Mouse (Mus musculus): ENCODE data around the gene Pecam1.
"Not testable (repeated sequence)": the region's sequence is repeated elsewhere in the genome, so short reads cannot be mapped to it uniquely, and the experiment has no call there.

The Pecam1 gene

DNA sequence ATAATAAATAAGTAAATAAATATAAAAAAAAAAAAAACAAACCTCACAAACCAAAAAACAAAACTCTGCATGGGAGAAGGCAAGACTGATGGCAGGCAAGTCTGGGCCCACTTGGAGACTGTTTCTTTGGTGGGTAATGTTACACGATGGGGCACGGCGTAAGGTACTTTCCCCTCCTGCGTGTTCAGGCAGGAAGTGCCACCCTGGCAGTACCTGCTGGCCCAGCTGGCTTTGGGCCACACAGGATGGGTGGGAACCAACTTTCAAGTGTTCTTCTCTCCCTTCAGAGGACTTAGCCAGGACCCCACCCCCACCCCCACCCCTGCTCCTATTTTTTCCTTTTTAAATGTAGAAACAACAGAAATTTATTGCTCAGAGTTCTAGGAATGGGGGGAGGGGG is 85.1 kb downstream of the Pecam1 start:
- peak; percentile 58 to 74 for DNase-seq

DNA sequence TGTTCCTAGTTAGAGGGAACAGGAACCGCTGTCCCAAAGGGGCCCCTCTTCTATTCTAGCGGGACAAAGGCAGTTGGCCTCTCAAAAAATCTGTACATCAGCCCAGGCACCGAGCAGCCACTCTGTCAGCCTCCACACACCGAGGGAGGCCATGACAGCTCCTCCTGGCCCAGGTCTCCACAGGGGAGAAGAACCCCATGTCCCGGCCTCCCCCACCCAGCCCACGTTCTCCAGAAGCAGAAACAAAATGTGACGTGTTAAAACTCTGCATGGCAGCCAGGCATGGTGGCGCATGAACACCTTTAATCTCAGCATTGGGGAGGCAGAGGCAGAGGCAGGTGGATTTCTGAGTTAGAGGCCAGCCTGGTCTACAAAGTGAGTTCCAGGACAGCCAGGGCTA is 85.7 kb downstream of the Pecam1 start:
- no peak for DNase-seq

DNA sequence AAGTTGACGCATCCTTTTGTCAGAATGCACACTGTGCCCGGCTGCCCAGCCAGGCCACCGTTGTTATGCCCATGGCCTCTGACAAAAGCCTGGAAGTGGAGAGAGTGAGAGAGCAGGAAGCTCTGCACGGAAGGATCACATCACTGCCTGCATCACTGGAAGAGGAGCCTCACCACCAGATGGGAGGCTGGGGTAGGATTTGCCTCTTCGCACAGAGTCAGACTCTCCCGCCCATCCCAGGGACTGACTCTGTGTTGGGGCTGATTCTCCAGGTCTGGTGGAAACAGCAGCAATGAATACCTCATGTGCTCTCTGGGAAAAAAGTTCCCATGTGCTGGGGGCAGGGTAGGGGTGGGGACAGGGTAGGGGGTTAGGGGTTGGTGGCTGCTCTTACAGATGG is 86.6 kb downstream of the Pecam1 start:
- no peak for DNase-seq

GRCm38 (mm10) chr11:106662634-106663407 is 87.6 kb downstream of the Pecam1 start:
- DNase-seq, result no peak

DNA sequence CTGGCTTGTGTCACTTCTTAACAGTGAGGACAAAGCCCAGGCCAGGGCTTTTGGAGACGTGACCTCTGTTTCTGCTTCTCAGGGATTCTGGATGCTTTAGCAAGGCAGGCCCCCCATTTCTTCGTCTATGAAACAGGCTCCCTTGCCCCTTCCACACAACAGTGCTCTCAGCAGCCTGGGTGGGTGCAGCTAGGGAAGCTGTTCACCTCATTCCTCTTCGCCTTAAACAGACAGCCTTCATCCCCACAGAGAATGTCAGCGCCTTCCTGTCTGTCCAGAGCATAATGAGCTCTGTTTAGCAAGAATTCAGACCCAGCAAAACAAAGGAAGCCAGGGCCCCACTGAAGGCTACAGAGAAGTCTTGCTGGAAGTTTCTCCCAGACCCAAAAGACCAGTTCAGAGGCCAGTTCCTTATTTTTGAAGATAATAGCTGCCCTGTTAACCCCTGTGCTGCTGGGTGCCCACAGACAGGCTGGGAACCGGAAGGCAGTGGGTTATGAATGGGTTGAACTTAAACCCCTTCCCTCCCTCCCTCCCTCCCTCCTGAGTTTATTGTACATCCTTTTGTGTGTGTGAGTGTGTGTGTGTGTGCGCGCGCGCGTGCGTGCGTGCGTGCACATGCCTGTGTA is 89.9 kb downstream of the Pecam1 start:
- no peak for DNase-seq

DNA sequence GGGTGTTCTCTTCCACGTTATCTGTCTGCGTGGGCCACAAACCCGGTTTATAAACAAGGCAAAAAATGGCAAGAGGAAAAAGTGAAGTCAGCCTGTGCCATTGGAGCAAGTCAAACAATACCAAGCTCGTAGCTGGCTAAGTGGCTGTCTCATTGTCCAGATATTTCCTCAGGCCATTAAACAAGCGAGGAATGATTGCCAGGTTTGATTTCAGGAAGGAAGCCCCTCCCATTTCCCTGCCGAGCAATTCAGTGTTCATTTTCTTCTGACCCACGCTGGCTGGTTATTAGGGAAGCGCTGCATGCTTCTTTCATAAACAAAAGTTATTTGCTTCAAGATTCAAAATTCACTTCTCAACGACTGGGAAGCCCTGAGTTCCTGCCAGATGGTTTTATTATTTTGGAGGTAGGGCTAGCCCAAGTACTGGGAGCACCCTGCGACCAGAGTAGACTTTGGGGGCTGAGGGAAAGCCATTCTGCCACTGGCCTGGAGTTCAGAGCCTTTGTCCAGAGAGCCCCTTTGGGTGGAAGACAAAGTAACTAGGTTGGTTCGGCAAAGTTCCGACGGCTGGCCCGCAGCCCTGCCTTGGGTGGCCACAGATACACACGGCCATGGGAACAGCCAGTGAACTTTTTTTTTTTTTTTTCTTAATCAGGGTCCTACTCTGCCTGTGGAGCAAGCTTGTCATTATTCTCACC is 90.7 kb downstream of the Pecam1 start:
- DNase-seq, result no peak

DNA sequence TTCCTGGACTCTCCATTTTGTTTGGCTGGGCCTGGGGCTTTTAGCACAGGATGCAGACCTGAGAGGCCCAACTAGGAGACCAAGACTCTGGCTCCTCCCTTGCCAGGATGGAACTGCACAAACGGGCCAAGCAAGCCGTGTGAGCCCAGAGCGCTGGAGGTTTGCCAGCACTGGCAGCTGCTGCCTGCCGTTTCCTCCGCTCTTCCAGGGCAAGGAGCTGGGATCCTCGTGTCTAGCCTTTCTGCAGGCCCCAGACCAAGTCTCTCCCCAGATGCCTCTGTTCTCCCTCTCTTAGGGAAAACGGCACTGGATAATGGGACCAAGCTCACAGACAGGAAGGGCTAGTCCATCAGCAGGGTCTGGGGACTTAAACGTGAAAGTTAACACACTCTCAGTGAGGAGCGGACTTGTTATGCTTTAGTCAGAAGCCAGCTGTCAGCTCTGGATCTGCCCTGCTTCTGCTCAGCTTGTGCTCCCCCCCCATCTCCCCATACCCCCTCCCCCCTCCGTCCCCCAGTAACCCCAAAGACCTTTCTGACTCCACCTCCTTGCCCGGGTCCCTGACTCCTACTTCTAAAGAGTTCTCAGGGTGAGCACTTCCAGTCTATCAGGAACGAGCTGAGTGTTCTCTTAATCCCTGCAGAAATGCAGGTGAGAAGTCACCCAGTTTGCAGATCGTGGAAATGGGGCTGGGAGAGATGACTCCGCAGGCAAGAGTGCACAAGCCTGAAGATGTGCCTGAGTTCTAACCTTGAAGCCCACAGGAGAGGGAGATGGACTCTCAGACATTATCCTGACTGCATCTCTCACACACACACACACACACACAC is 92.2 kb downstream of the Pecam1 start:
- no peak for DNase-seq

DNA sequence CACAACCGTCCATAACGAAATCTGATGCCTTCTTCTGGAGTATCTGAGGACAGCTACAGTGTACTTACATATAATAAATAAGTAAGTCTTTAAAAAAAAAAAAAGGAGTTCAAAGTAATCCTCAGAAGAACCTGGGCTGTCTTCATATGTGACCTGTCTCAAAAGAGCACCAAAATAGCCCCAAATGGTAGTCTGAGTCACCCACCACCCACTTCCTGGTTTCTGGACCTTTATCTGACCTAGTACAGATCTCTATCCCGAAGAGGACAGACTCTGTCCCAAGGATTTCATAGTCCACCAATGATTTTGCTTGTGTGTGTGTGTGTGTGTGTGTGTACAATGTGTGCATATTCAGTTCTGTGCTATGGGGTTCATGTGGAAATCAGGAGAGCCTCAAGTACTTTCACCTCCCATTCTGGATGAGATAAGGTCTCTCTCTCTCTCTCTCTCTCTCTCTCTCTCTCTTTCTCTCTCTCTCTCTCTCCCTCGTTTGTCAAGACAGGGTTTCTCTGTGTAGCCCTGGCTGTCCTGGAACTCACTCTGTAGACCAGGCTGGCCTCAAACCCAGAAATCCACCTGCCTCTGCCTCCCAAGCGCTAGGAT is 93.4 kb downstream of the Pecam1 start:
- not testable (repeated sequence) for DNase-seq

GRCm38 (mm10) chr11:106648347-106648746 is 102.1 kb downstream of the Pecam1 start:
- DNase-seq, result peak; percentile 63 to 81

- DNase-seq, result no peak
Measured at GRCm38 (mm10) chr11:106642966-106643637, 107.3 kb downstream of the Pecam1 start.

- no peak for DNase-seq
Measured at GRCm38 (mm10) chr11:106641580-106641979, 108.8 kb downstream of the Pecam1 start.

- DNase-seq, result no peak
Measured at GRCm38 (mm10) chr11:106640059-106640458, 110.4 kb downstream of the Pecam1 start.

DNA sequence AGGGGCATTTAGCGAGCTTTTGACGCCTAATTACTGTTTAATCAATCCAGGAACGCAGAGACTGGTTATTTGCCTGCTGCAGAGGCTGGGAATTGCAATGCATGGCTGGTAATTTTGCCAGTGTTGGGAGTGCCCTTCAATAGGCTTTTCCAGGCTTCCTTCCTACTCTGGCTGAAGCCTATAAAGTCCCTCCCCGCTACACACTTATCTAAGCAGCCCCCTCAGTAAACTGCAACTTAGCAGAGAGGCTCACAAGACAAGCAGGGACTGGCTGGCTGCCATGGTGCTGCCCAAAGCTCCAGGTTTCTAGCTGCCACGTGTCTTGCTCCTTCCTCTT is 111.1 kb downstream of the Pecam1 start:
- no peak for DNase-seq

DNA sequence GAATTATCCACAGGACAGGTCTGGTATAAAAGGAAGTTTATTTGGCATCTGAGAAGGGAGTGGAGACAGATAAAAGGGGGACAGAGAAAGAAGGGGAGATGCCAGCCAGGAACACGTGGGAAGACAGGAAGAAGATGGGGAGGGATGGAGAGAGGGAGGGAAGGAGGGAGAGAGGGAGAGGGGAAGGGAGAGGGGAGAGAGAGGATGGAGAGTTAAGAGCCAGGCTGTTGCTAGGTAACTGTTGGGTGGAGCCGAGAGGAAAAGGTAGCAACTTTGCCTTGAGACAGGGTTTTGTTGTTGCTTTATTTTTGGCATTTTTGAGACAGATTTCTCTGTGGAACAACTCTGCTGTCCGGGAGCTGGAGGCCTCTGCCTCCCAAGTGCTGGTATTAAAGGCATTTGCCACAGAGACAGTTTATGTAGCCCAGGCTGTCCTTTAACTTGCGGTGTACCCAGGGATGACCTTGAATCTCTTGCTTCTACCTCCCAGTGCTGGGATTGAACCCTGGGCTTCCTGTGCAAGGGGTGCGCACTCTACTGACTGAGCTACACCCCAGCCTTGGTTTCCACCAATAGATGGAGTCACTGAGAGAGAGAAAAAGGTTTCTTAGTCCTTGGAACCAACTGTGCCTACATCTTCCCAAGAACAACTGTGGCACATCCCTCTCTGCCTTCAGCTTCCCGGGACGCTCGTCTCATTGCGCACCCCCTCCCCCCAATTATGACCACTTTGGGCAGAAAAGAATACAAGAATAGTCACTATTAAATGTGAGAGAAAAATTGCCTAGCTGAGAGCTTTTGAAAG is 111.7 kb downstream of the Pecam1 start:
- DNase-seq, result no peak

GRCm38 (mm10) chr11:106637754-106638153 is 112.7 kb downstream of the Pecam1 start:
- DNase-seq, result no peak

DNA sequence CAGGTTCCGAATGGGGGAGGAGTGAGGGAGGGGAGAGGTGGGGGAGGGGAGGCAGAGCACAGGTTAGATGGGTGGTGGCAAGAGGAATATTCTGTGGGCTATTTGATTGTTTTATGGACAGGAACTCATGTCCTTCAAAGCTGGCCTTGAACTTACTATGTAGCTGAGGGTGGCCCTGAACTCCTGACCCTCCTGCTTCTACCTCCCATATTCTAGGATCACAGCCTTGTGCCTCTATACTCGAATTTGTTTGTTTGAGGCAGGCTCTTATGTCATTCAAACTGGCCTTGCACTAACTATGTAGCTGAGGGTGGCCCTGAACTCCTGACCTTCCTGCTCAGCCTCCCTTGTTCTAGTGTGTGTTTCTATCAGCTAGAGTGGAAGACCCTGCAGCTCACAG is 114.5 kb downstream of the Pecam1 start:
- no peak for DNase-seq

DNA sequence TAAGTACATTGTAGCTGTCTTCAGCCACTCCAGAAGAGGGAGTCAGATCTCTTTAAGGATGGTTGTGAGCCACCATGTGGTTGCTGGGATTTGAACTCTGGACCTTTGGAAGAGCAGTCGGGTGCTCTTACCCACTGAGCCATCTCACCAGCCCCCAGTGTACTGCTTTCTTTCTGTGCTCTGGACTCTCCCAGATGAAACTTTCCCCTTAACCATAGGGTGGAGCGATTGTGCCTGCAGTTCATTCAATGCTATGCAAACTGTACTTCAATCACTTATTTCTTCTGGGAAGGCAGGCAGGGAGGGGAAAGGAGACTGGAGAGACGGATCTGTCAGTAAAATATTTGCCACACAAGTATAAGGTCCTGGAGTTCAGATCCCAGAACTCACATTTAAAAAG is 116.3 kb downstream of the Pecam1 start:
- DNase-seq, result not testable (repeated sequence)

- DNase-seq, result no peak
Measured at GRCm38 (mm10) chr11:106633456-106633855, 117.0 kb downstream of the Pecam1 start.

DNA sequence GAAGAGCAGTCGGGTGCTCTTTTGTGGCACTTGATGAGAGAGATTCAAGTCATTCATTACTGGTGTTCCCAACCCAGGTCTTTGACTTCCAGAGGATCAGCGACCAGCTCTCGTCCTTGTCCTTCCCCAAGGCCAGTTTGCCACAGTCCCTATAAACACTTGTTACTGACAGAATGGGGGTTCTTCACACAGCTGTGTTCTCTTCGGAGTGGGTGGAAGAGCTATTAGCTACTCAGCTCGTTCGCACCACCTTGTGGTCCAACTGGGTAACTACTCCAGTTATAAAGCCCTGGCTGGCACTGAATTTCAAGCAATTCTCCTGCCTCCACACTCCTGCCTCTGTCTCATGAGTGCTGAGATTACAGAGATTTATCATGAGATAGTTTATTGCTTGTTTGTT is 122.7 kb downstream of the Pecam1 start:
- DNase-seq, result peak; percentile 32 to 67

- DNase-seq, result no peak
Measured at GRCm38 (mm10) chr11:106625577-106625976, 124.9 kb downstream of the Pecam1 start.

DNA sequence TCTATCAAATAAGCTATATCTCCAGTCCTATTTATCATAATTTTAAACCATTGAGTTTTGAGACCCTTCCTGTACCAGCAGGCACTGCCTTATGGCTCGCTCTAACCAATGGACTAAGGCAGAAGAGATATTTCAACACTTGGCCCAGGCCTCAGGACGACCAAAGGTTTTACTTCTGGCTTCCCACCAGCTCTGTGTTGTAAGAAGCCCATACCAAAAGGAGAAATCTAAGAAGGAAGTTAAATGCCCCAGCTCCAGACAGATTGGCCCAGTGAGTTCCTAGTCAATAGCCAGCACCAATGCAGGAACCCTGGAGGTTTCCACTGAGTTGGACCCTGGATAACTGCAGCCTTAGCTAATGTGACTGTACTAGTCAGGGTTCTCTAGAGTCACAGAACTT is 126.8 kb downstream of the Pecam1 start:
- DNase-seq, result no peak

Measured in spleen, adult 18-20 months (tissue).